Mouse (Mus musculus) bone marrow macrophage, adult 2 months (primary cell): Measurements from ENCODE around the gene Hand2.

Experiments
- CTCF ChIP-seq: IDR thresholded peaks from 2 replicates; pipeline ENCODE4 v1.5.1; 2012; ENCODE audit warnings: low read depth, mild to moderate bottlenecking, low read length, moderate library complexity
- POLR2A ChIP-seq: IDR thresholded peaks from 2 replicates; pipeline ENCODE4 v1.6.1; 2012; ENCODE audit warnings: mild to moderate bottlenecking, low read depth, low read length, borderline replicate concordance

GRCm38 (mm10) chr8:57324671-57325070 lies 3.9 kb downstream of the Hand2 start:
- TF ChIP-seq CTCF = no peak
- TF ChIP-seq POLR2A = no peak
